Mouse (Mus musculus) Patski (cell line): ENCODE measurements around the gene Egflam. TPM values are rescaled to one million over a fixed set of nuclear protein-coding genes. Genes with fewer than 3 reads are reported as not detected.

Experiments
- ATAC-seq: fragments of 100-300 bp; one replicate; pipeline ENCODE4 v1.8.0; 2021
- CTCF ChIA-PET: fragments of 350-600 bp; sonication (Branson Sonifier 250); formaldehyde crosslinking; loops from one replicate; lab custom pipeline; 2022; ENCODE audit warnings: inconsistent platforms; lab: Charles Lee
- POLR2A ChIA-PET: fragments of 350-600 bp; sonication (Branson Sonifier 250); formaldehyde crosslinking; loops from one replicate; lab custom pipeline; 2022; ENCODE audit warnings: antibody characterized with exemption, inconsistent platforms; lab: Charles Lee
- DNase-seq: peaks from one replicate; pipeline ENCODE4 v3.0.0-alpha.2; 2011; ENCODE audit warnings: low read depth, low spot score
- H3K27me3 ChIP-seq: fragments of 371-371 bp; one replicate; pipeline ENCODE4 v1.5.1; 2021
- CTCF ChIP-seq: fragments of 100-300 bp; IDR thresholded peaks from one replicate; pipeline ENCODE4 v1.5.1; 2021
- in situ Hi-C: fragments of 300-500 bp; cut with MboI; formaldehyde crosslinking; loops from 3 replicates; pipeline ENCODE4 v1.11.1; 2018; ENCODE audit warnings: low pct_unique_long_range_greater_than_20kb, mixed read lengths
- polyA plus RNA-seq: library from polyadenylated mRNA; unstranded; gene quantifications from one replicate; pipeline ENCODE4 v1.2.3, GENCODE M21; 2021

Egflam gene
- polyA plus RNA-seq, 1 experiment from 2014 or later, result 0.06 TPM

GRCm38 (mm10) chr15:7157658-7158057, 240.5 kb downstream of the Egflam start:
- no peak for DNase-seq
- ChIA-PET POLR2A (no interaction called here), CTCF (no interaction called here)
- no peaks in the 10 kb centered on the region for H3K27me3 ChIP-seq
- no peak for TF ChIP-seq CTCF
- ATAC-seq, result no peak
- in situ Hi-C loops, result no loop called here
